Mouse (Mus musculus) lung, postnatal 0 days (tissue): Measurements from ENCODE around the gene Tmem130. TPM values are rescaled to one million over a fixed set of nuclear protein-coding genes. Genes with fewer than 3 reads are reported as not detected.
A peak's percentile ranks its signal among the peaks of the same experiment; 100 is the strongest.

Experiments used
- ATAC-seq: fragments of 200-750 bp; cut with Nextera tagmentation; 2 replicates; pipeline ENCODE4 v1.8.0; 2017; ENCODE audit warnings: moderate library complexity
- DNase-seq: peaks from one replicate; pipeline ENCODE4 v3.0.0-alpha.2; 2016; ENCODE audit warnings: low spot score
- H3K27ac ChIP-seq: fragments of 300-500 bp; sonication (generic); 2 replicates; pipeline ENCODE4 v1.5.1; 2014; ENCODE audit warnings: antibody characterized with exemption, mild to moderate bottlenecking, low read length, mixed read lengths
- H3K27me3 ChIP-seq: fragments of 300-500 bp; sonication (generic); replicated peaks from 2 replicates; pipeline ENCODE4 v1.6.1; 2014; ENCODE audit warnings: low read length, mixed read lengths; ENCODE audit not compliant: insufficient read depth
- H3K36me3 ChIP-seq: fragments of 300-500 bp; sonication (generic); 2 replicates; pipeline ENCODE4 v1.6.1; 2014; ENCODE audit warnings: low read length, mixed read lengths; ENCODE audit not compliant: insufficient read depth
- H3K4me1 ChIP-seq: fragments of 300-500 bp; sonication (generic); 2 replicates; pipeline ENCODE4 v1.6.1; 2014; ENCODE audit warnings: antibody characterized with exemption, low read depth, low read length, mixed read lengths; ENCODE audit not compliant: insufficient read depth
- H3K4me2 ChIP-seq: fragments of 300-500 bp; sonication (generic); replicated peaks from 2 replicates; pipeline ENCODE4 v1.6.1; 2014; ENCODE audit warnings: low read depth, mild to moderate bottlenecking, low read length, moderate library complexity, mixed read lengths
- H3K4me3 ChIP-seq: fragments of 300-500 bp; sonication (generic); 2 replicates; pipeline ENCODE4 v1.5.1; 2014; ENCODE audit warnings: low read depth, low read length
- H3K9ac ChIP-seq: fragments of 300-500 bp; sonication (generic); replicated peaks from 2 replicates; pipeline ENCODE4 v1.6.1; 2014; ENCODE audit warnings: low read depth, mild to moderate bottlenecking
- H3K9me3 ChIP-seq: fragments of 300-500 bp; sonication (generic); 2 replicates; pipeline ENCODE4 v1.6.1; 2016; ENCODE audit warnings: low read length, mixed read lengths
- CTCF ChIP-seq: IDR thresholded peaks from 2 replicates; pipeline ENCODE4 v1.5.1; 2016; ENCODE audit warnings: antibody characterized with exemption, mild to moderate bottlenecking
- EP300 ChIP-seq: IDR thresholded peaks from 2 replicates; pipeline ENCODE4 v1.6.1; 2016; ENCODE audit warnings: antibody characterized with exemption, mild to moderate bottlenecking, control low read depth
- WGBS: fragments of 180-500 bp; shearing (Covaris S2); extraction: QIAGEN DNeasy Blood & Tissue Kit; methylation state at CpG from one replicate; pipeline ENCODE4 v1.1.7; 2014; 5-methylcytosine and 5-hydroxymethylcytosine counted together
- polyA plus RNA-seq: library from polyadenylated mRNA; unstranded; fragments of >200 nt; fragmentation: Nextera tagmentation; extraction: Ambion mirVana; gene quantifications from 2 replicates; pipeline ENCODE4 v1.2.1, GENCODE M21; 2015

Tmem130 gene
- polyA plus RNA-seq: 0.06 and 0.23 TPM in 2 replicates

GRCm38 (mm10) chr5:144761161-144761868 is at the start of gene Tmem130:
Tmem130 (minus strand) TSS chr5:144761818.
- H3K36me3 ChIP-seq: no peaks in the 10 kb centered on the region
- H3K4me1 ChIP-seq: no peaks in the 10 kb centered on the region
- 0 out of 2 replicates have a peak within 1 kb of the TSS, but pooled peaks have one; percentile 0 for H3K4me3 ChIP-seq
- DNase-seq (no peak), ATAC-seq (no peak)
- no peak within 1 kb of the TSS for H3K9ac ChIP-seq
- TF ChIP-seq CTCF (no peak), EP300 (no peak)
- no peaks in the 10 kb centered on the region for H3K9me3 ChIP-seq
- peaks cover 13% of the 10 kb centered on the region; the same call in 1 of the 2 replicates for H3K27me3 ChIP-seq
- H3K27ac ChIP-seq: no peak within 1 kb of the TSS
- under 1% methylated on average over 36 of the region's 38 CpGs for WGBS
- H3K4me2 ChIP-seq: no peak within 1 kb of the TSS; the same call in 1 of the 2 replicates

DNA sequence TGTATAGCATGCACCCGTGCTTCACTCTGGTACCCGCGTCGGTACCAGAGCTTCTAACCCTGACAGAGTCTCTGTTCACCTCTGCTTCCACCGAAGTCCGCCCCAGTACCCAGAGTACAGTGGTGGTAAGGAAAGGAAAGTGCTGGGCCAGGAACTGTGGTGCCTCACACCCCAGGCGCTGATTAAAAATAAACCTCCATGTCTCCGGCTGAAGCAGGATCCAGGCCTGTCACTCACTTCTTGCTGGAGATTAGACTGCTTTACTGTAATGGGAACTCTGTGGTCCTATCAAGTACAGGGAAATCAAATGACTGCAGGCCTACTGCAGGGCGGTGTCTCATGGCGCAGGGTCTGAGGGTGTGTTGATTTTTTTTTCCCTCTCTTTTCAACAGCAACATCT is 45.3 kb upstream of the Tmem130 start:
- ATAC-seq: no peak

DNA sequence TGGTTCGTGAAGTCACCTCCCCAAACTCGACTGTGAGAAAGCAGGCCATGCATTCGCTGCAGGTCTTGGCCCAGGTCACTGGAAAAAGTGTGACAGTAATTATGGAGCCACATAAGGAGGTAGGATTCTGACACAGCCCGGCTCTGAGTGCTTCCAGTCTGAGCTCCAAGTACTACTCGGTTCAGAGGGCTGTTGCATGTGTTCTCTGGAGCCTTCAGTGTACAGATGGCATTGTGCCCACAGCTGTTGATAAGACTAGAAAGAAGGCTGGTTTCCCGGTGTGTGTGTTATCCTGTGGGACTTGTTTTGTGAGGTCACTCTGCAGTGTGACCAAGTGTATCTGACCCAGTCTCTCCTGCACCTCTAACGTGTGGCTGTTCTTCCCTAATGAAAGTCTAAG is 42.6 kb upstream of the Tmem130 start:
- WGBS: 78% methylated on average over 7 of the region's 7 CpGs

More for the DNA sequence above, 45.3 kb upstream of the Tmem130 start:
- Histone ChIP-seq H3K36me3 (peaks cover 73% of the 10 kb centered on the region), H3K4me3 (no peak overlapping the region), H3K27ac (no peak overlapping the region), H3K4me2 (no peak overlapping the region), H3K9me3 (no peaks in the 10 kb centered on the region), H3K4me1 (no peaks in the 10 kb centered on the region), H3K9ac (no peak overlapping the region), H3K27me3 (no peaks in the 10 kb centered on the region)
- no peak for DNase-seq
- 94% methylated on average over 10 of the region's 10 CpGs for WGBS
- TF ChIP-seq CTCF: no peak
- TF ChIP-seq EP300: no peak

GRCm38 (mm10) chr5:144803066-144803465 is 41.4 kb upstream of the Tmem130 start:
- Histone ChIP-seq H3K36me3 (peaks cover 80% of the 10 kb centered on the region), H3K9me3 (no peaks in the 10 kb centered on the region), H3K4me3 (no peak overlapping the region), H3K27ac (no peak overlapping the region), H3K9ac (no peak overlapping the region), H3K4me1 (no peaks in the 10 kb centered on the region), H3K4me2 (no peak overlapping the region), H3K27me3 (no peaks in the 10 kb centered on the region)
- no peak for DNase-seq
- 95% methylated on average over 8 of the region's 8 CpGs for WGBS
- no peak for TF ChIP-seq EP300
- no peak for TF ChIP-seq CTCF
- ATAC-seq: no peak

More for the DNA sequence above, 42.6 kb upstream of the Tmem130 start:
- H3K9me3 ChIP-seq: no peaks in the 10 kb centered on the region
- H3K9ac ChIP-seq: no peak overlapping the region
- ATAC-seq (no peak), DNase-seq (peak; percentile 5)
- no peak overlapping the region for H3K27ac ChIP-seq
- no peaks in the 10 kb centered on the region for H3K27me3 ChIP-seq
- H3K4me2 ChIP-seq: no peak overlapping the region
- H3K4me3 ChIP-seq: no peak overlapping the region
- peaks cover 78% of the 10 kb centered on the region for H3K36me3 ChIP-seq
- H3K4me1 ChIP-seq: no peaks in the 10 kb centered on the region
- TF ChIP-seq CTCF (no peak), EP300 (no peak)

- TF ChIP-seq CTCF: no peak
- peak; percentile 51 for TF ChIP-seq EP300
- WGBS: 71% methylated on average over 7 of the region's 7 CpGs
- no peak overlapping the region for H3K4me3 ChIP-seq
- no peaks in the 10 kb centered on the region for H3K9me3 ChIP-seq
- peak; percentile 78 for ATAC-seq
- H3K4me1 ChIP-seq: no peaks in the 10 kb centered on the region
- no peak overlapping the region for H3K27ac ChIP-seq
- no peak overlapping the region for H3K9ac ChIP-seq
- DNase-seq: peak; percentile 71
- H3K4me2 ChIP-seq: no peak overlapping the region
- H3K27me3 ChIP-seq: no peaks in the 10 kb centered on the region
- peaks cover 80% of the 10 kb centered on the region for H3K36me3 ChIP-seq
Observed at GRCm38 (mm10) chr5:144797116-144797515, 35.5 kb upstream of the Tmem130 start.

- peak; percentile 40; the same call in 1 of the 2 replicates for ATAC-seq
Observed at GRCm38 (mm10) chr5:144794687-144795086, 33.1 kb upstream of the Tmem130 start.

More at GRCm38 (mm10) chr5:144794687-144795086, 33.1 kb upstream of the Tmem130 start:
- Histone ChIP-seq H3K4me3 (no peak overlapping the region), H3K9me3 (no peaks in the 10 kb centered on the region), H3K27ac (no peak overlapping the region), H3K9ac (no peak overlapping the region), H3K4me1 (no peaks in the 10 kb centered on the region), H3K27me3 (no peaks in the 10 kb centered on the region), H3K4me2 (no peak overlapping the region), H3K36me3 (peaks cover 64% of the 10 kb centered on the region)
- TF ChIP-seq EP300: no peak
- peak; percentile 67 for TF ChIP-seq CTCF
- peak; percentile 20 for DNase-seq
- WGBS: 70% methylated on average over 6 of the region's 6 CpGs
